Mouse (Mus musculus) heart, postnatal 0 days (tissue): ENCODE data around the gene Spag9. TPM values are rescaled to one million over a fixed set of nuclear protein-coding genes. Genes with fewer than 3 reads are reported as not detected.

Experiments
- ATAC-seq: fragments of 200-750 bp; cut with Nextera tagmentation; 2 replicates; pipeline ENCODE4 v1.8.0; 2017; ENCODE audit warnings: low read depth, moderate number of reproducible peaks, moderate library complexity; ENCODE audit not compliant: insufficient read depth
- DNase-seq: peaks from one replicate; pipeline ENCODE4 v3.0.0-alpha.2; 2016; ENCODE audit warnings: low spot score
- H3K27ac ChIP-seq: fragments of 300-500 bp; sonication (generic); 2 replicates; pipeline ENCODE4 v1.5.1; 2014; ENCODE audit warnings: low read depth, mild to moderate bottlenecking
- H3K27me3 ChIP-seq: fragments of 300-500 bp; sonication (generic); 2 replicates; pipeline ENCODE4 v1.6.1; 2014; ENCODE audit warnings: low read length, mixed read lengths; ENCODE audit not compliant: control insufficient read depth, insufficient read depth
- H3K36me3 ChIP-seq: fragments of 300-500 bp; sonication (generic); replicated peaks from 2 replicates; pipeline ENCODE4 v1.6.1; 2014; ENCODE audit warnings: low read length, mixed read lengths; ENCODE audit not compliant: control insufficient read depth, insufficient read depth
- H3K4me1 ChIP-seq: fragments of 300-500 bp; sonication (generic); 2 replicates; pipeline ENCODE4 v1.6.1; 2014; ENCODE audit warnings: antibody characterized with exemption; ENCODE audit not compliant: control insufficient read depth, insufficient read depth
- H3K4me2 ChIP-seq: fragments of 300-500 bp; sonication (generic); 2 replicates; pipeline ENCODE4 v1.6.1; 2014; ENCODE audit warnings: low read depth, mild to moderate bottlenecking, low read length, moderate library complexity
- H3K4me3 ChIP-seq: fragments of 300-500 bp; sonication (generic); 2 replicates; pipeline ENCODE4 v1.5.1; 2014; ENCODE audit warnings: low read depth, low read length
- H3K9ac ChIP-seq: fragments of 300-500 bp; sonication (generic); replicated peaks from 2 replicates; pipeline ENCODE4 v1.6.1; 2014; ENCODE audit warnings: low read depth, low read length, mixed read lengths
- H3K9me3 ChIP-seq: fragments of 300-500 bp; sonication (generic); replicated peaks from 2 replicates; pipeline ENCODE4 v1.6.1; 2016; ENCODE audit warnings: low read length; ENCODE audit not compliant: control insufficient read depth
- CTCF ChIP-seq: IDR thresholded peaks from 2 replicates; pipeline ENCODE4 v1.5.1; 2016; ENCODE audit warnings: antibody characterized with exemption, control low read depth, low read depth
- EP300 ChIP-seq: IDR thresholded peaks from 2 replicates; pipeline ENCODE4 v1.6.1; 2016; ENCODE audit warnings: antibody characterized with exemption, low read depth
- WGBS: fragments of 180-500 bp; shearing (Covaris S2); extraction: QIAGEN DNeasy Blood & Tissue Kit; methylation state at CpG from one replicate; pipeline ENCODE4 v1.1.7; 2014; 5-methylcytosine and 5-hydroxymethylcytosine counted together
- polyA plus RNA-seq: library from polyadenylated mRNA; unstranded; fragments of >200 nt; fragmentation: Nextera tagmentation; extraction: Ambion mirVana; gene quantifications from 2 replicates; pipeline ENCODE4 v1.2.1, GENCODE M21; 2015
- total RNA-seq: library from RNA; depleted of rRNA; stranded (reverse); fragments of >200 nt; gene quantifications from 2 replicates; pipeline ENCODE4 v1.2.3, GENCODE M21; 2014; ENCODE audit warnings: low replicate concordance

The Spag9 gene
- total and polyA plus RNA-seq, 2 experiments from 2014 or later, result 40.0 to 47.8 TPM

- H3K4me2 ChIP-seq, result no peak overlapping the region
- H3K9me3 ChIP-seq, result no peaks in the 10 kb centered on the region
- H3K4me3 ChIP-seq, result no peak overlapping the region
- no peak for DNase-seq
- TF ChIP-seq EP300, result no peak
- TF ChIP-seq CTCF, result no peak
- H3K27me3 ChIP-seq, result no peaks in the 10 kb centered on the region
- no peak overlapping the region for H3K27ac ChIP-seq
- H3K36me3 ChIP-seq, result peaks cover 67% of the 10 kb centered on the region
- WGBS, result 92% methylated on average over 6 of the region's 6 CpGs
- no peak for ATAC-seq
- H3K4me1 ChIP-seq, result 0 out of 2 replicates have a peak, but pooled peaks cover 4% of the 10 kb centered on the region
- no peak overlapping the region for H3K9ac ChIP-seq
These were observed 121.9 kb downstream of the Spag9 start for GRCm38 (mm10) chr11:94117836-94118235.

- TF ChIP-seq CTCF, result no peak
- no peak for TF ChIP-seq EP300
- Histone ChIP-seq H3K27ac (no peak overlapping the region), H3K36me3 (peaks cover 64% of the 10 kb centered on the region), H3K27me3 (no peaks in the 10 kb centered on the region), H3K9ac (no peak overlapping the region), H3K4me2 (no peak overlapping the region), H3K4me1 (0 out of 2 replicates have a peak, but pooled peaks cover 4% of the 10 kb centered on the region), H3K9me3 (no peaks in the 10 kb centered on the region), H3K4me3 (no peak overlapping the region)
- DNase-seq, result no peak
- no peak for ATAC-seq
These were observed 122.7 kb downstream of the Spag9 start for GRCm38 (mm10) chr11:94118612-94119011.

- TF ChIP-seq CTCF (no peak), EP300 (no peak)
- WGBS, result 80% methylated on average over 3 of the region's 3 CpGs
- no peak overlapping the region for H3K4me3 ChIP-seq
These were observed 124.8 kb downstream of the Spag9 start for GRCm38 (mm10) chr11:94120690-94121089.

GRCm38 (mm10) chr11:94121501-94121900 is 125.6 kb downstream of the Spag9 start:
- Histone ChIP-seq H3K36me3 (peaks cover 56% of the 10 kb centered on the region), H3K27ac (no peak overlapping the region), H3K4me1 (no peaks in the 10 kb centered on the region), H3K27me3 (no peaks in the 10 kb centered on the region), H3K4me2 (no peak overlapping the region), H3K4me3 (no peak overlapping the region), H3K9me3 (no peaks in the 10 kb centered on the region), H3K9ac (no peak overlapping the region)
- no peak for TF ChIP-seq CTCF
- no peak for TF ChIP-seq EP300
- WGBS, result 94% methylated on average over 10 of the region's 10 CpGs
- DNase-seq, result no peak
- ATAC-seq, result no peak

More at GRCm38 (mm10) chr11:94120690-94121089, 124.8 kb downstream of the Spag9 start:
- Histone ChIP-seq H3K9ac (no peak overlapping the region), H3K27ac (no peak overlapping the region), H3K4me2 (no peak overlapping the region), H3K27me3 (no peaks in the 10 kb centered on the region), H3K36me3 (peaks cover 63% of the 10 kb centered on the region), H3K9me3 (no peaks in the 10 kb centered on the region), H3K4me1 (no peaks in the 10 kb centered on the region)
- DNase-seq, result no peak
- no peak for ATAC-seq

GRCm38 (mm10) chr11:94122341-94123030 is 126.6 kb downstream of the Spag9 start:
- no peak for DNase-seq
- H3K4me2 ChIP-seq, result no peak overlapping the region
- H3K9me3 ChIP-seq, result no peaks in the 10 kb centered on the region
- H3K36me3 ChIP-seq, result peaks cover 47% of the 10 kb centered on the region
- H3K9ac ChIP-seq, result no peak overlapping the region
- no peak overlapping the region for H3K4me3 ChIP-seq
- no peak for ATAC-seq
- H3K27me3 ChIP-seq, result no peaks in the 10 kb centered on the region
- no peaks in the 10 kb centered on the region for H3K4me1 ChIP-seq
- TF ChIP-seq EP300 (no peak), CTCF (no peak)
- H3K27ac ChIP-seq, result no peak overlapping the region
- 90% methylated on average over 9 of the region's 9 CpGs for WGBS

- WGBS, result 84% methylated on average over 9 of the region's 9 CpGs
- no peak for ATAC-seq
- DNase-seq, result no peak
- H3K9me3 ChIP-seq, result no peaks in the 10 kb centered on the region
- no peak overlapping the region for H3K4me2 ChIP-seq
- no peaks in the 10 kb centered on the region for H3K27me3 ChIP-seq
- no peak overlapping the region for H3K9ac ChIP-seq
- H3K4me1 ChIP-seq, result no peaks in the 10 kb centered on the region; the same call in 1 of the 2 replicates
- H3K4me3 ChIP-seq, result no peak overlapping the region
- peaks cover 30% of the 10 kb centered on the region for H3K36me3 ChIP-seq
- TF ChIP-seq CTCF (no peak), EP300 (no peak)
- no peak overlapping the region for H3K27ac ChIP-seq
These were observed 130.8 kb downstream of the Spag9 start for GRCm38 (mm10) chr11:94126701-94127100.
